Mouse (Mus musculus): ENCODE measurements around the gene Anxa3.

Anxa3 gene

DNA sequence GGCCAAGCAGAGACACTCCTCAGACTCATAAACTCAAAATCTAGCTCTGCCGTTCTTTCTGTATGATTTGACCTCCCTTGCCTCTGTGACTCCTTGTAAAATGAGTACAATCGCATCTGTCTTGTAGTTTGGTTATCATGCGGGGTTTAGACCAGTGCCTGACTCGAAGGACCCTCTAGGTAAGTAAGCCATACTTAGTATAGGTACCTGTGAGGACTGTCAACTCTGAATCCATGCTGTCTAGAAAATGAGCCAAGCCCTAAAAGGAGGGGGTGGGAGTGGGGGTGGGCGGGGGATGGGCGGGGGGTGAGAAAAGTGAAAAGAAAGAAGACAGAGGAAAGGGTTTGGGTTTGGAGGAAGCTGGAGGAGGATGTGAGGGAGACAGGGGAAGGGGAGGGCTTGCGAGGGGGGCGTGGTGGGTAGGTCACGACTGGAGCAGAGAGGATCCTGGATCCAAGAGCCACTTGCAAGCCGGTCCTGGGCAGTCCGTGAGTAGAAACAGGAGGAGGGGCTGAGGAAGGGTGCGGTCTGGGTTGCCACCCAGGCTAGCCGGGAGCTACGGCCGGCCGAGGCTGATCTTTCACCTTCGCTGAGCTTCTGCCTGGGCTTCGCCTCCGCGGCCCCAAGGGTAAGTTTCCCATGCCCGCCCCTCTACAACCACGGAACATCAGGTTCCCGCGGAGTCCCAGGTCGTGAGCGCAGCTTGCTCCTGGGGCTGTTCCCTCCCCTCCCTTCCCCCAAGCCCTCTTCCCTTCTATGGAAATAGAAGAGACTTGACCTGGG is at the start of gene Anxa3:
Gene Anxa3 (plus strand): TSS at position 404 of the 783 bp plus-strand sequence.
- no peak for DNase-seq (ENCODE audit: low read depth, low spot score)

DNA sequence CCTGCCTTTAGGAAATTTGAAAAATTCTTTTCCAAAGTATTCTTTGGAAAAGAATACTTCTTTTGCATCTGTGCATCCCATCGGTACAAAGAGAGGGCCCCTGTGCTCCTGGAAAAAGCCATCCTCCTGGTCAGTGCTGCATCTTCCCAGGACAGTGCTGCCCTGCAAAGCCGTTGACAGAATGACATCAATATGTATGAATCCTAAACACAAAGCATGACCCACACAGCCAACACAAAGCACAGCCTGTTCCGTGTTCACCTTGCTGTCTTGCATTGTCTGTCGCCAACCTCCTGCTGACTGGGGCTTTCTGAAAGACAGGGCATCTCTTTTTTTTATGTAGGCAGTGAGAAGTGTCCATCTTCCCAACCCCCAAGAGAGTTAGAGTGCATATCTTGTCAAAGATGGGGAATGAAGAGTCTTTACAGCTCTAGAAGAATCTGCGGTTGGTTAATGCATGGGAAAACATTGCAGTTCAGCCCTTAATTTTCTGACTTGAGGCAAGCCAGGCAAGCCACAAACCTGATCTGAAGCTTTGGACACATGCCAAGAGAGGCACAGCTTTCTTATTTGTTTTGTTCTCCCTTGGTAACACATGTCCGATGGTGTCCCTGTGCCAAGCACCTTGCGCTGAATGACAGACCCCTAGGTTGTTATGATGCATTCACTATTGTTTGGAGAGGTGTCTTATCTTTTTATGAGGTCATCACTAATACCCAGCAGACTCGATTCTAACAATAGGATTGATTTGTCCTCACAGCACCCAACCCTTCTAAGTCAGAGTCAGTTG is 45.7 kb upstream of the Anxa3 start:
- no peak for DNase-seq (ENCODE audit: low read depth, low spot score)

DNA sequence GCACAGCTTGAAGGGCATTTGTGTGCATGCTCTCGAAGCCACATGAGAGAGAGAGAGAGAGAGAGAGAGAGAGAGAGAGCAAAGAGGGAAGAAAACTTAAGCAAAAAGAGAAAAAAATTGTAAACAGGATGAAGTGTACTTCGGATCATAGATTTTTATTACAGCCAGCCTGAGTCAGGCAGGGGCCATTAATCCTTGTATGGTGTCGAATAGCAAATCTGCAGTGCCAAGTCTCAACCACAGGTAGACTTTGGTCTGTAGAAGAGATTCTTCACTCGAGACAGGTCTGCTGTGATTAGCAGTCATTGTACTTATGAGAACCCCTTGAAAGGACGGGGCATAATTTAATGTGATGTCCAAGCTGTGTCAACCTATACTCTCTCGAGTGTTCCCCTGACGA is 35.5 kb upstream of the Anxa3 start:
- no peak for DNase-seq (ENCODE audit: low read depth, low spot score)

DNA sequence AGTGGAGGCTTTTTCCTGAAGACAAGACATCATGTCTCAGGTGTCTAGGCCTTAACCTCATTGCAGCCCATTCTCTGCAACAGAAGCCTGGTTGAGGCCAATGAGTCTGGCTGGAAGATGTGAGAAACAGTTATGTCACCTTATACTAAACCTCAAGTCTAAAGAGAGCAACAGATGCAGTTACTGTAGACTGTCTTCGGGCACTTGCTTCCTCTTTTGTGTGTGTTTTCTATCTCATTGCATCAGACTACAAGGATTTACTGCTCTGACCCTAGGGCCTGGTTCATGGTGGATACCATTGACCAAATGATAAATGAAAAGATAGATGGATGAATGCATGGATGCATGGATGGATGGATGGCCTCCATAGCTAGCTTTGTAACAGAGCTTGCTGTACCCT is 31.1 kb upstream of the Anxa3 start:
- DNase-seq (ENCODE audit: low read depth, low spot score) = no peak

DNA sequence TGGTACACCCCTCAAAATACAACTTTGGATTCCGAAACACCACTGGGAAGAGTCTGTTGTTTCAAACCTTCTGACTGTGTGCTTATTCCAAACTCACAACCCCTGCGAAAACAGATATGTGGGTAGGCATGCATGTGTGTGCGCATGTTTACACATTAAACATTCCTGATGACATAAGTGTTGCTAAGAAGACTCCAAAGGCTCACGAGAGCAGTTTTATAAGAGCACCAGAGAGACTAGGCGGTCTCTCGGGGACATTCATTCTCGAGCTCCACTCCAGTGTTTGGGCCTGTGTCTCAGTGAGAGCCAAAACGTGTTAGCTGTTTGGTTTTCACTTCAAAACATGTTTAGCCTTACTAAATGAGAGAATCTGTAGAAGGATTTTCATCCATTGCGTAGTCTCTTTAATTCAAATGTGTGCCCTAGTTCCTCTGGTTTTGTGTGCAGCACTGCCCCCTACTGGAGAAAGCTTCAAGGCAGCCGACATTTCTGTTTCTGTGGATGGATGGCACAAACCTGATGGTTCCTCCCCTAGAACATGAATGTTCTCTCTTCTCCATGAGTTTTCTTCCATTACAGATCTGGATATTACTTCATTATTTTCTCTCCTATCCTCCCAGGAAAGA is 24.2 kb upstream of the Anxa3 start:
- DNase-seq (ENCODE audit: low read depth, low spot score) = peak; percentile 55

DNA sequence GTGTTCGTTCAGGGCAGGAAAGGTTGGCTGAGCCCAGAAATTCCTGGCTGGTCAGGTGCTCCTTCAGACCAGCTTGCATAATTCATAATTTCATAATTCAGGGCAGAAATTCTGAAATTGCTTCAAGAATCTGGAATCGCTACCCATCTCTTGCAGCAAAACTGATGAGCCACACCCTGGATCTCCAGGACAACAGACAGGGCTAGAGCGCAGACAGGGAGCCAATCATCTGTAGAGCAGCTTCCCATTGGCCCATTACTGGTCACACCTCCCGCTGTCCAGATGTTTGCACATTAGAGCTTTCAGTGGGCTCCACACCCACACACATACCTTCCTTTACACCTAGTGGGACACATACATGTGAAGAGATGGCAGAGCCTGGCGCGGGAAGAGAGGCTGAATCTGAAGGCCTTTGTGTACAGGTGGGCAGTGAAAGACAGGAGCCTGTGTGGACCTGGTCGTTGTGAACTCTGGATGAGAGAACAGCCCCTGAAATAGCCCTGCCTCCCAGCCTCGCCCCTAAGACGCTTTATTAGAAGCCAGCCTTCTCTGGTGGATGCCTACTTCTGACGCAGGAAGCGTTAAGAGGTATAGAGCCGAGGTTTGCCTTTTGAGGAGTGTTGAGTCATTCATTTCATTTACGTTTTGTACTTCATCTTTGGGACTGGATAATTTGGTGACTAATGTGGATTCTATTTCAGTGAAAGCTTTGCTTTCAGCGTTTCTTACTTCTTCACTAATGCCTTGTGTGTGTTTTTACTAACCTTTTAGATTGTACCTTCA is 9.4 kb upstream of the Anxa3 start:
- no peak for DNase-seq (ENCODE audit: low read depth, low spot score)

DNA sequence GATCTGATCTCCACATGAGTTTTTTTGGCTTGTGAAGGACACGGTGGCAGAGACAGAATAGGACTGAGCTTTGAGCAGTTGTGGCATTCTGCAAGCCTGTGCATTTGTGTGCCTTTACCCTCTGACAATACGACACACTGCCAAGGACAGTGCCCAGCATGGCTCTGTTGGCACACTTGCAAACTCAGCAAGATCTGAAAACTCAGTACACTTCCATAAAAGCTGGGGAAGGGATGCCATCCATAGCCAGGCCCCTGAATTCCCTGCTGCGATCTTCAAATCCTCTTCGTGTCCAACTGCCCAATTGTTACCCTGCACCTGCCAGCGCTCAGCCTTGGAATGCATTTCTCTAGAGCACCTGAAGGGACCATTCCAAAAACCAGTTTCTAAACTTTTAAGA is 8.0 kb upstream of the Anxa3 start:
- no peak for DNase-seq (ENCODE audit: low read depth, low spot score)

DNA sequence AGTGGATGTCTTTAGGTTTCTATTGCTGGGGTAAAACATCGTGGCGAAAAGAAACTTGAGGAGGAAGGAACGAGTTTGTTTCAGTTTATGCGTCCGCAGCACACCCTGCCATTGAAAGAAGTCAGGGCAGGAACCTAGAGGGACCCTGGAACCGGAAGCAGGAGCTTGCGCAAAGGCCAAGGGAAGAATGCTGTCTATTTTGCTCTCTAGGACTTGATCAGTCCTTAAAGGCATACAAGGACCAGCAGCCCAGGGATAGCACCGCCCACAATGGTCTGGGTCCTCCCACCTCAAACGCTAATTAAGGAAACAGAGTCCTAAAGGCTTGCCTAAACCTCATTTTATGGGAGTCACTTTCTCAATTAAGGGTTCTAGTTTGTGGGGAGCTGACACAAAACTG is 717 bp upstream of the Anxa3 start:
- DNase-seq (ENCODE audit: low read depth, low spot score) = no peak

DNA sequence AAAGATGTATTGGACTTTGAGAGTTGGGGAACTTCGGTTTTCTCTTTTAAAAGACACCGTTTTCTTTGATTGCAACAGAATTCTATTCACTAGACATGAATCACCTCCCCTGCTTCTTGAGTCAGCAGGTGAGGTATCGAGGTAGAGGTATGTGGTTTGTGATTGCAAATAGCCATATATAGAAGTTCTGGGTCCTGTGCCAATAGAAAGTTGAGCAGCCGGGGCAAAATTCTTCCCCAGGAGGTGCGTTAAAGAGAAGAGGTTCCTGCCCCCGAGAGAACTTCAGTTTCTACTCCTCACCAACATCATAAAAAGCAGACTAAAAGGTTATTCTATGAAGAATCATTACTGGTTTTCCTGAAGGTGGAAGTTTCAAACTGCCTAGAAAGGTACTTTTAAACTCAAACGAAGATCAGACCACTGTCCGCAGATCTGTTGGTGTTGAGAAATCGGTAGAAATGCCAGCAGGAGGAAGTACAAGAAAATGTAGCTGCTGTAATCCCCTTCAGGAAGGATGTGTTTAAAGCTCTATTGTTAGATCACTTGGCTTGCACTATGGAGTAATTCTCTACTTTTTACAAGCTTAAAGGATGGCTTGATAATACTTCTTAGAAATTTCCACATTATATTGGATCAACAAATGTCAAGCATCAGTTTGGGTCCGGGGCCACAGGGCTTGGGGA is 955 bp downstream of the Anxa3 start:
- no peak for DNase-seq (ENCODE audit: low read depth, low spot score)

DNA sequence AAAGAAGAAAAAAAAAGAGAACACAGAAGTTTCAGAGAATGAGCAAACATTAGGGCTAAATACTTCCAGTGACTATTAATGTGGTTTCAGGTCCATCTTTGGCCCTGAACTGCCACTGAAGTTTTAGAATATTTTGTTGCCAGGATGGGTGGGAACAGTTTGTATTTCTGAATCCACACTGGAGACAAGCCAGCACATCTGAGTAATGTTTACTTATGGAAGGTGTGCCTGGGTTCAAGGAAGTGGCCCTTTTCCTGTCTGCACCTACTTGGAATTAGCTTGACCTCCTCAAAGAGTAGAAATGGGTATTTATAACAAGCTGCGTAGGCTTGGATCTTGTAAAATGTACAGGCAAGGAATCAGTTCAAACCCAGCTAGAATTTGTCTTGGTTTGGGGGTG is 2.6 kb downstream of the Anxa3 start:
- no peak for DNase-seq (ENCODE audit: low read depth, low spot score)

DNA sequence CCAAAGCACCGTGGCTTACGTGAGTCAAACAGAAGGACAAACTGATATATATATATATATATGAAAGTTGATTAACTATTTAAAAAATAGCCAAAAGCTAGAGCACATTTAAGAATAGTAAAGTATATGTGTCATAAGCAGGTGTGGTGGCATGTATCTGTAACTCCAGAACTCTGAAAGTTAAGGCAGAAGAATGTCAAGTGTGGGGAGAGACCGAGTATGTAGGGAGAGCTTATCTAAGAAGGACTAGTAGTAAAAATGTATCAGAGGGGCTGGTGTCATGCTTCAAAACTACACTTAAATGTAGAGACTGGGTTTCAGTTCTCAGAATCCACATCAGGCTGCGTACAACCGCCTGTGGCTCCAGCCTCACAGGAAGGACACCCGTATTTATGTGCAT is 4.3 kb downstream of the Anxa3 start:
- no peak for DNase-seq (ENCODE audit: low read depth, low spot score)

DNA sequence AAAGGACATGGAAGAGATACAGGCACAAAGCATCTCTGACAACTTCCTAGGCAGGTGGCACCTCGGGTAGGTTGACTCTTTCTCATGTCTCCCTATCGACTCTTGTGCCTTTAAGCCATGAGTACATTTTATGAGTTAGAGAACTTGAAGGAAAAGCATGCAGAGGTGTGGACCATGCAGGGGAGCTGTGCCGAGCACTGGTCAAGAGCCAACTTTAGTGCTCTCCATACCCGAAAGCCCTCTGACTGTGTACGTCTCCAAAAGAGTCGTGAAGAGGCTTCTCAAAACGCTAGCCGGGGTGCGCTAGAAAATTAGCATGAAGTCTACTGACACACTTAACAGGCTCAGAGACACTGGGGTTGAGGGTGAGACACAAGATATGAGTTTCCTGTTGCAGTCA is 6.0 kb downstream of the Anxa3 start:
- no peak for DNase-seq (ENCODE audit: low read depth, low spot score)

DNA sequence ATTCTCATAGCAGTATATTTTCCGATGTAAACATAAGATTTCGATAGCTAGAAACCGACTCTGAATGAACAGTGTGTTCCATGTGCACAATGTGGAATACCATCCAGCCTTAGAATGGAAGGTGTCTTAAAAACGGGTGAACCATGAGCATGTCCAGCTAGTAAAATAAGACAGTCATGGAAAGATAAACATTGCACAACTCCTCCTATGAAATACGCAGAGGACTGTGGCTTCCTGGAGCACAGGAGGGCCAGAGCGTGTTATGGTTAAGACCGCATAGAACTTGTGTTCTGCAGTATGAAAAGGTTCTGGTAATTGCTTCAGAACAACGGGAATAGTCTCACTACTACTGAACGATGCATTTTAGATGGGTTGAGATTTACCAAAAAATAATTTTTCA is 6.8 kb downstream of the Anxa3 start:
- no peak for DNase-seq (ENCODE audit: low read depth, low spot score)

DNA sequence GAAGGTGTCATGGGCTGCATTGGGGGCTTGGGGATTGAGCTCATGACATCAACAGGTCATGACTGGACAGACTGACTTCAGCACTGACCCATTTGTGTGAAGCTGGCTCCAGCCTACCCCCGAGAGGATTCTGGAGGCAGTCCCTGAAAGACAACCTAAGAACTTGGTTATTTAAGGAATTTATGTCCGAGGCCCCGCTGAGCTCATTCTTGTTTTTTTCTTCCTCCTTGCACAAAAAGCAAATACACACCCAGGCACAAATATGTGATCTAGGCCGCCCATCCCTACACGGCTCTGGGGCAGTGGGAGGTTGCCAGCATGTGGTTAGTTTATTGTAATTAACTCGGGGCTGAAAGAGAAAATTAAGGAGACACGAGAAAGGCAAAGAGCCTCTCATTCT is 9.0 kb downstream of the Anxa3 start:
- DNase-seq (ENCODE audit: low read depth, low spot score) = no peak

DNA sequence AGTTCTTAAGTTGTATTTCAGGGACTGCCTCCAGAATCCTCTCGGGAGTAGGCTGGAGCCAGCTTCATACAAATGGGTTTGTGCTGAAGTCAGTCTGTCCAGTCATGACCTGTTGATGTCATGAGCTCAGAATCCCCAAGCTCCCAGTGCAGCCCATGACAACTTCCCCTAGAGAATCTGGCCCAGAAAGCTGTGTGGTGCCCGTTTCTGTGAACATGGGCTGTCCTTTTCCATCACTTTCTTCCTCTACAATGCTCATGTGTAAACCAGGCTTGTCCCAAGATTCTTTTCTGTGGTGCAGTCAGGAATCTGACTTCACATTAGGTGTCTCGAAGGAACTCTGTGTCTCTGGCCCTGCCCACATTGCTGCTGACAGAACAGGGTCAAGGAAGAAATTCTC is 10.0 kb downstream of the Anxa3 start:
- no peak for DNase-seq (ENCODE audit: low read depth, low spot score)

DNA sequence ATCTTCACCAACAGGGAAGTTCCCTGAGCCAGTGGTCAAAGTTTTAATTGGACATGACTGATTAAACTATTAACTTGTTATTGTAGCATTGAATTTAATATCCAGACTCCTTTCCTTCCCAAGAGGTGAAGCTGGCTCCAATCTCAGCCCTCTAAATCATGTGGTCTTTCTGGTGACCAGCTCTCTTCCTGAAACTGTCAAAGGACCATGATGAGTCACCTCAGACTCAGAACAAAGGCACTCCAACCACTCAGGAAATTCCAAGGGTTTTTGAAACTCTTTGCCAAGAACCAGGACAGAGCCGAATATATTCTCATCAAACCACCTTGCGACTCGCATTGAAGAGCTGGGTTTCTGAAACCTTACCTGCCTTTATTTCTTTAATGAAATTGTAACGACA is 11.2 kb downstream of the Anxa3 start:
- DNase-seq (ENCODE audit: low read depth, low spot score) = no peak

DNA sequence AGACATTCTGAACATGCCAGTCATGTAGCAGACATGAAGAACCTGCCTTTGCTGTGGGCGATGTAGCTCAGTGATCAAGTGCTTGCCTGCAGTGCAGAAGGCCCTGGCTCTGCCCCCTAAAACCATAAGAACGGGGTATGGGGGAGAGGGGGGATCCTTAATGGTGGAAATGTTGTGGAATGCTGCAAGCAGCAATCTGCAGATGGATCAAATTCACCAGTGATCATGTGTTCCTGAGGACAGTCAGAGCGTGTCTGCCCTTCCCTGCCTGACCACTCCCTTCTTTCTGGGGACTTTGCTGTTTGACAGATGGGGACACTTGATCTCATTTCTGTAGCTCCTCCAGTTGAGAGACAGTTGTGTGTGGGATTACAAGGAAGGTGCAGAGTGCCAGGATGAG is 11.7 kb downstream of the Anxa3 start:
- DNase-seq (ENCODE audit: low read depth, low spot score) = no peak

DNA sequence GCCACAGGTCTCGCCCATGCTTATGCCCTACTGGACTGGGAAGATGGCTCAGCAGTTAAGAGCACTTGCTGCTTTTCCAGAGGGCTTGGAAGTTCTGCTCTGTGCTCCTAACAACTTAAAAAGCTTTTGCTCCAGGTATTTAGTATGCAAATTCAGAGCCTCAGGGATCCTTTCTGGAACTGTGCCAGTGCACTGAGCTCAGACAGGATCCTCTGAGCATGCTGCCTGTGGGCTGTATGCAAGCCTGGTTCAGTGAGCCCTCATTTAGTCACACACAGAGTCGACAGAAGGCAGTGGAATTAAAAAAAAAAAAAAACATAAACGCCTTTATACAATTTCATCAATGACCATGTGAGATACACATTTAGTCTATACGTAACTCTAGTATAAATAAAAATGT is 17.5 kb downstream of the Anxa3 start:
- DNase-seq (ENCODE audit: low read depth, low spot score) = no peak

DNA sequence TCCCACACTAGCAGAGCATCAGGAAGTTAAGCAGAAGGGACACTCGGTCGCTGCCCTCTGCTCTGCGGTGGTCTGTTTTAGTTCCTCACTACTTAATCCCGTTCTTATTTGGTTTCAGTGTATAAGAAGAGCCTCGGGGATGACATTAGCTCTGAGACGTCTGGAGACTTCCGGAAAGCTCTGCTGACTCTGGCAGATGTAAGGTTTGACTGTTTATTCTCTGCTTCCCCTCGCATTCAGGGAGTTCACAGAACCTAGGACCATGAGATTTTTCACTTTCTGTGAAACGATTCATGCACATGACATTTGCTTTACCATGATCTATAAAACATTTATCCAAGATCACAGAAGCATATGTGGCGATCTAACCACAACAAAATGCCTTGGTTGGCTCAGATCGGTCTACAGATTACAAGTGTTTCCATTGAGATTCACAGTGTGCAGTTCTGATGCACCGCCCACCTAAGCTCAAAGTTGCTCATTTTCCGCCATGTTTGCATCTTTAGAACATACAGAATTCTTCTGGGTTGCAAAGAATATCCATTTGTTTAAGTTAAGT is 31.7 kb downstream of the Anxa3 start:
- no peak for DNase-seq (ENCODE audit: low read depth, low spot score)

DNA sequence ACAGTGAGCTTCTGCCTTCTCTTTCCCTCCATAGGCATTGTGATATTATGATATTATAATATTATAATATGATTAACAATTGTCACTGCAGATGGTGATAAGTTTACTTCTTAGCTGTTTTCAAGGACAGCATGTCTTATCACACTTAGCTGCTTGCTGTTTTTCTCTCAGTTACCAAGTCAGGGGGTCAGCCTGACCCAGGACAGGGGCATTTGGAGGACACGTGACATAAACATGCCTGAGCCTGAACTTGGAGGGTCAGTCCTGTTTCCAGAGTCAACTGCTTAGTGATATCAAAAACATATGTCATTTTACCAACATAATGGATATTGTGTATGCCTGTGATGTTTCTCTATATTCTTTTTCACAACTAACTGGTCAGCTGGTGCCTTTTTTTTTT is 34.0 kb downstream of the Anxa3 start:
- no peak for DNase-seq (ENCODE audit: low read depth, low spot score)

DNA sequence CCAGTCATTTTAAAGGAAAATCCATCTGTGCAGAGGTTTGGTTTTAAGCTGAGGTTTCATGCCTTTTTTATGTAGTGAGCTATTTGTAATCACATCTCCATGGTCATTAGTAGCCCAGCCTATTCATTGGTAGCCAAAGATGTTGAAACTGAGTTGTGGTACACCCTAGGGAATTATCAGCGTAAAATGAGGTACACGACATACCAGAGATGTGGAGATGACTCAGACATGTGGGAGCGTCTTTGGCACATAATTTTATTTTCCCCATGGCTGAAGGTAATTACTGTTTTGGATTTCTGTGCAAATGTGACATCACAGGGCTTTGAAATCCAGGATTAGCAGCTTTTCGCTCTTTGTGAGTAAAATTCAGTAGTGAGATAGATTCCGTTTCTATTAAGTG is 41.2 kb downstream of the Anxa3 start:
- DNase-seq (ENCODE audit: low read depth, low spot score) = no peak

All from telencephalon, adult 2 months (tissue).